Mouse (Mus musculus): Measurements from ENCODE around the gene Psmd5. TPM values are rescaled to one million over a fixed set of nuclear protein-coding genes. Genes with fewer than 3 reads are reported as not detected.

The Psmd5 gene
- polyA plus RNA-seq, 1 experiment from 2014 or later: 114 TPM

- no peak overlapping the region for H3K4me2 ChIP-seq (replicated peaks)
- no peak for DNase-seq (ENCODE audit: low spot score)
- H3K27me3 ChIP-seq (ENCODE audit: control insufficient read depth, insufficient read depth, low read length): peaks cover 21% of the 10 kb centered on the region
- no peaks in the 10 kb centered on the region for H3K9me3 ChIP-seq (ENCODE audit: control insufficient read depth, low read length)
- H3K4me3 ChIP-seq (replicated peaks; ENCODE audit: low read length): no peak overlapping the region
- no peak overlapping the region for H3K9ac ChIP-seq
- 0 out of 2 replicates have a peak, but pooled peaks cover 6% of the 10 kb centered on the region for H3K4me1 ChIP-seq (replicated peaks; ENCODE audit: control insufficient read depth, insufficient read depth, low read length)
- no peak for ATAC-seq (ENCODE audit: low FRiP score)
- H3K36me3 ChIP-seq (replicated peaks; ENCODE audit: control insufficient read depth, insufficient read depth): no peaks in the 10 kb centered on the region
- no peak overlapping the region for H3K27ac ChIP-seq
- 94% methylated on average over 4 of the region's 4 CpGs for WGBS
Observed at GRCm38 (mm10) chr2:34909719-34910118, 35.0 kb upstream of the Psmd5 start.

- no peaks in the 10 kb centered on the region for H3K36me3 ChIP-seq (replicated peaks; ENCODE audit: control insufficient read depth, insufficient read depth)
- H3K27ac ChIP-seq: no peak overlapping the region
- H3K4me3 ChIP-seq (replicated peaks; ENCODE audit: low read length): no peak overlapping the region
- 0 out of 2 replicates have a peak, but pooled peaks cover 6% of the 10 kb centered on the region for H3K27me3 ChIP-seq (ENCODE audit: control insufficient read depth, insufficient read depth, low read length)
- ATAC-seq (ENCODE audit: low FRiP score) (no peak), DNase-seq (ENCODE audit: low spot score) (no peak)
- no peak overlapping the region for H3K4me2 ChIP-seq (replicated peaks)
- H3K9me3 ChIP-seq (ENCODE audit: control insufficient read depth, low read length): no peaks in the 10 kb centered on the region
- H3K9ac ChIP-seq: no peak overlapping the region
- 41% methylated on average over 12 of the region's 12 CpGs for WGBS
- H3K4me1 ChIP-seq (replicated peaks; ENCODE audit: control insufficient read depth, insufficient read depth, low read length): no peaks in the 10 kb centered on the region
Observed at GRCm38 (mm10) chr2:34906861-34907604, 32.3 kb upstream of the Psmd5 start.

GRCm38 (mm10) chr2:34906426-34906825 lies 31.7 kb upstream of the Psmd5 start:
- Histone ChIP-seq H3K4me3 (replicated peaks; ENCODE audit: low read length) (no peak overlapping the region), H3K9ac (no peak overlapping the region), H3K36me3 (replicated peaks; ENCODE audit: control insufficient read depth, insufficient read depth) (no peaks in the 10 kb centered on the region), H3K9me3 (ENCODE audit: control insufficient read depth, low read length) (no peaks in the 10 kb centered on the region), H3K4me2 (replicated peaks) (no peak overlapping the region), H3K27ac (no peak overlapping the region), H3K4me1 (replicated peaks; ENCODE audit: control insufficient read depth, insufficient read depth, low read length) (no peaks in the 10 kb centered on the region), H3K27me3 (ENCODE audit: control insufficient read depth, insufficient read depth, low read length) (no peaks in the 10 kb centered on the region)
- ATAC-seq (ENCODE audit: low FRiP score) (no peak), DNase-seq (ENCODE audit: low spot score) (no peak)
- WGBS: 70% methylated on average over 6 of the region's 6 CpGs

- peak overlapping the region; percentile 54 for H3K9ac ChIP-seq
- ATAC-seq (ENCODE audit: low FRiP score) (peak; percentile 98), DNase-seq (ENCODE audit: low spot score) (peak; percentile 96)
- WGBS: under 1% methylated on average over 34 of the region's 34 CpGs
- peak overlapping the region; percentile 31 for H3K4me3 ChIP-seq (replicated peaks; ENCODE audit: low read length)
- H3K4me1 ChIP-seq (replicated peaks; ENCODE audit: control insufficient read depth, insufficient read depth, low read length): no peaks in the 10 kb centered on the region
- H3K27ac ChIP-seq: peak overlapping the region; percentile 86
- H3K9me3 ChIP-seq (ENCODE audit: control insufficient read depth, low read length): no peaks in the 10 kb centered on the region
- H3K27me3 ChIP-seq (ENCODE audit: control insufficient read depth, insufficient read depth, low read length): no peaks in the 10 kb centered on the region
- no peaks in the 10 kb centered on the region for H3K36me3 ChIP-seq (replicated peaks; ENCODE audit: control insufficient read depth, insufficient read depth)
- H3K4me2 ChIP-seq (replicated peaks): peak overlapping the region; percentile 66
Observed at GRCm38 (mm10) chr2:34904849-34905542, 30.2 kb upstream of the Psmd5 start.

GRCm38 (mm10) chr2:34903652-34904405 lies 29.1 kb upstream of the Psmd5 start:
- ATAC-seq (ENCODE audit: low FRiP score): no peak
- Histone ChIP-seq H3K9ac (peak overlapping the region; percentile 54; the same call in 1 of the 2 replicates), H3K4me2 (replicated peaks) (peak overlapping the region; percentile 66), H3K36me3 (replicated peaks; ENCODE audit: control insufficient read depth, insufficient read depth) (no peaks in the 10 kb centered on the region), H3K4me3 (replicated peaks; ENCODE audit: low read length) (no peak overlapping the region), H3K27me3 (ENCODE audit: control insufficient read depth, insufficient read depth, low read length) (no peaks in the 10 kb centered on the region), H3K4me1 (replicated peaks; ENCODE audit: control insufficient read depth, insufficient read depth, low read length) (no peaks in the 10 kb centered on the region), H3K27ac (peak overlapping the region; percentile 86; the same call in 1 of the 2 replicates), H3K9me3 (ENCODE audit: control insufficient read depth, low read length) (no peaks in the 10 kb centered on the region)
- DNase-seq (ENCODE audit: low spot score): no peak
- WGBS: 81% methylated on average over 4 of the region's 4 CpGs

- Histone ChIP-seq H3K4me2 (replicated peaks) (no peak overlapping the region), H3K27me3 (ENCODE audit: control insufficient read depth, insufficient read depth, low read length) (no peaks in the 10 kb centered on the region), H3K36me3 (replicated peaks; ENCODE audit: control insufficient read depth, insufficient read depth) (no peaks in the 10 kb centered on the region), H3K9ac (no peak overlapping the region), H3K4me3 (replicated peaks; ENCODE audit: low read length) (no peak overlapping the region), H3K9me3 (ENCODE audit: control insufficient read depth, low read length) (no peaks in the 10 kb centered on the region), H3K27ac (no peak overlapping the region), H3K4me1 (replicated peaks; ENCODE audit: control insufficient read depth, insufficient read depth, low read length) (no peaks in the 10 kb centered on the region)
- DNase-seq (ENCODE audit: low spot score) (no peak), ATAC-seq (ENCODE audit: low FRiP score) (no peak)
- WGBS: 94% methylated on average over 7 of the region's 7 CpGs
Observed at GRCm38 (mm10) chr2:34903191-34903590, 28.4 kb upstream of the Psmd5 start.

GRCm38 (mm10) chr2:34902731-34903130 lies 28.0 kb upstream of the Psmd5 start:
- Histone ChIP-seq H3K4me3 (replicated peaks; ENCODE audit: low read length) (no peak overlapping the region), H3K27ac (no peak overlapping the region), H3K4me1 (replicated peaks; ENCODE audit: control insufficient read depth, insufficient read depth, low read length) (no peaks in the 10 kb centered on the region), H3K27me3 (ENCODE audit: control insufficient read depth, insufficient read depth, low read length) (no peaks in the 10 kb centered on the region), H3K4me2 (replicated peaks) (no peak overlapping the region), H3K9me3 (ENCODE audit: control insufficient read depth, low read length) (no peaks in the 10 kb centered on the region), H3K9ac (no peak overlapping the region), H3K36me3 (replicated peaks; ENCODE audit: control insufficient read depth, insufficient read depth) (no peaks in the 10 kb centered on the region)
- WGBS: 91% methylated on average over 6 of the region's 6 CpGs
- ATAC-seq (ENCODE audit: low FRiP score) (no peak), DNase-seq (ENCODE audit: low spot score) (no peak)

GRCm38 (mm10) chr2:34901726-34902125 lies 27.0 kb upstream of the Psmd5 start:
- Histone ChIP-seq H3K9me3 (ENCODE audit: control insufficient read depth, low read length) (no peaks in the 10 kb centered on the region), H3K4me1 (replicated peaks; ENCODE audit: control insufficient read depth, insufficient read depth, low read length) (no peaks in the 10 kb centered on the region), H3K4me3 (replicated peaks; ENCODE audit: low read length) (no peak overlapping the region), H3K4me2 (replicated peaks) (no peak overlapping the region), H3K36me3 (replicated peaks; ENCODE audit: control insufficient read depth, insufficient read depth) (no peaks in the 10 kb centered on the region), H3K27ac (no peak overlapping the region), H3K27me3 (ENCODE audit: control insufficient read depth, insufficient read depth, low read length) (no peaks in the 10 kb centered on the region), H3K9ac (no peak overlapping the region)
- WGBS: 78% methylated on average over 4 of the region's 4 CpGs
- ATAC-seq (ENCODE audit: low FRiP score): no peak
- DNase-seq (ENCODE audit: low spot score): no peak

GRCm38 (mm10) chr2:34900412-34900811 lies 25.6 kb upstream of the Psmd5 start:
- no peak for DNase-seq (ENCODE audit: low spot score)
- Histone ChIP-seq H3K9me3 (ENCODE audit: control insufficient read depth, low read length) (no peaks in the 10 kb centered on the region), H3K27ac (no peak overlapping the region), H3K9ac (no peak overlapping the region), H3K4me1 (replicated peaks; ENCODE audit: control insufficient read depth, insufficient read depth, low read length) (no peaks in the 10 kb centered on the region), H3K36me3 (replicated peaks; ENCODE audit: control insufficient read depth, insufficient read depth) (no peaks in the 10 kb centered on the region), H3K27me3 (ENCODE audit: control insufficient read depth, insufficient read depth, low read length) (no peaks in the 10 kb centered on the region), H3K4me2 (replicated peaks) (no peak overlapping the region), H3K4me3 (replicated peaks; ENCODE audit: low read length) (no peak overlapping the region)
- ATAC-seq (ENCODE audit: low FRiP score): no peak
- 89% methylated on average over 1 of the region's 1 CpGs for WGBS
